Mouse (Mus musculus): ENCODE results near the gene Nusap1.
A peak's percentile ranks its signal among the peaks of the same experiment; 100 is the strongest.

Gene Nusap1

GRCm38 (mm10) chr2:119618199-119618982 is at the start of gene Nusap1, which contains the start of gene Oip5:
Nusap1 (plus strand) TSS chr2:119618298.
Oip5 (minus strand) TSS chr2:119618469.
- peak; percentile 36; the same call in 1 of the 2 replicates for TF ChIP-seq GATA4 (IDR thresholded peaks at IDR 0.05; ENCODE audit: insufficient replicate concordance, low read length)

GRCm38 (mm10) chr2:119572471-119572870 is 45.6 kb upstream of the Nusap1 start:
- TF ChIP-seq GATA4 (IDR thresholded peaks at IDR 0.05; ENCODE audit: insufficient replicate concordance, low read length), result no peak

GRCm38 (mm10) chr2:119581571-119581970 is 36.5 kb upstream of the Nusap1 start:
- no peak for TF ChIP-seq GATA4 (IDR thresholded peaks at IDR 0.05; ENCODE audit: insufficient replicate concordance, low read length)

GRCm38 (mm10) chr2:119583439-119583838 is 34.7 kb upstream of the Nusap1 start:
- no peak for TF ChIP-seq GATA4 (IDR thresholded peaks at IDR 0.05; ENCODE audit: insufficient replicate concordance, low read length)

- no peak for TF ChIP-seq GATA4 (IDR thresholded peaks at IDR 0.05; ENCODE audit: insufficient replicate concordance, low read length)
These were observed 33.8 kb upstream of the Nusap1 start for GRCm38 (mm10) chr2:119584282-119584681.

- no peak for TF ChIP-seq GATA4 (IDR thresholded peaks at IDR 0.05; ENCODE audit: insufficient replicate concordance, low read length)
These were observed 30.7 kb upstream of the Nusap1 start for GRCm38 (mm10) chr2:119587383-119587782.

GRCm38 (mm10) chr2:119591247-119591646 is 26.9 kb upstream of the Nusap1 start:
- TF ChIP-seq GATA4 (IDR thresholded peaks at IDR 0.05; ENCODE audit: insufficient replicate concordance, low read length), result no peak

- TF ChIP-seq GATA4 (IDR thresholded peaks at IDR 0.05; ENCODE audit: insufficient replicate concordance, low read length), result no peak
These were observed 24.4 kb upstream of the Nusap1 start for GRCm38 (mm10) chr2:119593765-119594112.

- TF ChIP-seq GATA4 (IDR thresholded peaks at IDR 0.05; ENCODE audit: insufficient replicate concordance, low read length), result peak; percentile 5; the same call in 1 of the 2 replicates
These were observed 23.8 kb upstream of the Nusap1 start for GRCm38 (mm10) chr2:119594113-119594981.

GRCm38 (mm10) chr2:119595308-119595707 is 22.8 kb upstream of the Nusap1 start:
- TF ChIP-seq GATA4 (IDR thresholded peaks at IDR 0.05; ENCODE audit: insufficient replicate concordance, low read length), result no peak

- TF ChIP-seq GATA4 (IDR thresholded peaks at IDR 0.05; ENCODE audit: insufficient replicate concordance, low read length), result no peak
These were observed 21.2 kb upstream of the Nusap1 start for GRCm38 (mm10) chr2:119596781-119597330.

- TF ChIP-seq GATA4 (IDR thresholded peaks at IDR 0.05; ENCODE audit: insufficient replicate concordance, low read length), result no peak
These were observed 17.1 kb upstream of the Nusap1 start for GRCm38 (mm10) chr2:119601027-119601426.

GRCm38 (mm10) chr2:119602488-119602887 is 15.6 kb upstream of the Nusap1 start:
- TF ChIP-seq GATA4 (IDR thresholded peaks at IDR 0.05; ENCODE audit: insufficient replicate concordance, low read length), result no peak

- TF ChIP-seq GATA4 (IDR thresholded peaks at IDR 0.05; ENCODE audit: insufficient replicate concordance, low read length), result no peak
These were observed 14.2 kb upstream of the Nusap1 start for GRCm38 (mm10) chr2:119603909-119604308.

GRCm38 (mm10) chr2:119605361-119605973 is 12.6 kb upstream of the Nusap1 start:
- TF ChIP-seq GATA4 (IDR thresholded peaks at IDR 0.05; ENCODE audit: insufficient replicate concordance, low read length), result no peak
